Mouse (Mus musculus) CH12.LX (cell line): ENCODE data around the gene Slc24a2.

Source experiments
- BHLHE40 ChIP-seq: IDR thresholded peaks from 2 replicates; pipeline ENCODE4 v1.6.1; 2011; ENCODE audit warnings: mild to moderate bottlenecking, low read depth, low read length, improper control_type of control experiment
- CHD1 ChIP-seq: IDR thresholded peaks from 2 replicates; pipeline ENCODE4 v1.6.1; 2012; ENCODE audit warnings: low read depth, low read length, improper control_type of control experiment, inconsistent platforms
- CTCF ChIP-seq, 2 experiments: IDR thresholded peaks in 1 of 2; conservative IDR thresholded peaks in 1 of 2; 2 replicates each; pipeline ENCODE4 v1.5.1; 2011 to 2012; ENCODE audit warnings: low read depth in 2 of 2, low read length in 2 of 2, improper control_type of control experiment in 1 of 2, inconsistent platforms in 1 of 2, mild to moderate bottlenecking in 1 of 2, moderate library complexity in 1 of 2
- EP300 ChIP-seq: IDR thresholded peaks from 2 replicates; pipeline ENCODE4 v1.6.1; 2011; ENCODE audit warnings: low read length, improper control_type of control experiment
- HCFC1 ChIP-seq: IDR thresholded peaks from 2 replicates; pipeline ENCODE4 v1.6.1; 2012; ENCODE audit warnings: low read depth, mild to moderate bottlenecking, inconsistent platforms, low read length, improper control_type of control experiment
- KAT2A ChIP-seq: IDR thresholded peaks from 2 replicates; pipeline ENCODE4 v1.6.1; 2012; ENCODE audit warnings: low read length, improper control_type of control experiment, inconsistent platforms; ENCODE audit not compliant: insufficient replicate concordance
- MAX ChIP-seq: IDR thresholded peaks from 2 replicates; pipeline ENCODE4 v1.6.1; 2011; ENCODE audit warnings: low read length, improper control_type of control experiment
- MEF2A ChIP-seq: IDR thresholded peaks from 2 replicates; pipeline ENCODE4 v1.6.1; 2014; ENCODE audit warnings: low read depth, mild to moderate bottlenecking, inconsistent platforms, low read length, improper control_type of control experiment, borderline replicate concordance

- TF ChIP-seq KAT2A (no peak), CHD1 (no peak), HCFC1 (no peak), EP300 (no peak), MEF2A (no peak), CTCF (conservative IDR thresholded peaks at IDR 0.05 in 1 of 2, IDR thresholded peaks at IDR 0.05 in 1 of 2; ENCODE audit: low read depth in 2 of 2, low read length in 2 of 2) (no peak), MAX (no peak), BHLHE40 (no peak)
Measured at GRCm38 (mm10) chr4:86989301-86989700, 241.0 kb downstream of the Slc24a2 start.
